In genomic region chr7:143162051-143162450, GRCm38 (mm10) we compare ENCODE assay signal across 12 mouse cellular contexts. TPM values are rescaled to one million over a fixed set of nuclear protein-coding genes. Genes with fewer than 3 reads are reported as not detected.
"Had no signal": no experiment of that assay in that cellular context is flagged by ENCODE, and none has a peak within 500 bp of the region (broad histone marks: within the 10 kb centered on the region; RNA-seq: fewer than 3 reads in every experiment).

No protein-coding gene starts in this region.

- ATAC-seq: lung, postnatal 0 days; midbrain, embryonic 13.5 days; midbrain, embryonic 15.5 days had no signal

- DNase-seq: lung, postnatal 14 days; lung, postnatal 36 days; right cerebral cortex, postnatal 14 days; thymus, adult 2 months; thymus, postnatal 25 days; thymus, postnatal 4 days had no signal

RNA-seq across cellular contexts. Expression of gene Kcnq1, which starts 55.9 kb away (rescaled TPM):
- total RNA-seq: megakaryocyte progenitor cell, adult 5-6 weeks; monocyte, adult 5-6 weeks; neutrophil, adult 5-6 weeks had no signal
